Mouse (Mus musculus) frontal cortex, postnatal 36 days (tissue): ENCODE results near the gene Bhlhe40.
A peak's percentile ranks its signal among the peaks of the same experiment; 100 is the strongest.

ENCODE experiments used
- DNase-seq, 2 experiments: peaks; one replicate each; pipeline ENCODE4 v3.0.0; 2022; ENCODE audit warnings: low spot score in 2 of 2

Gene Bhlhe40

GRCm38 (mm10) chr6:108694965-108695724 lies 34.7 kb downstream of the Bhlhe40 start:
- no peak for DNase-seq

DNA sequence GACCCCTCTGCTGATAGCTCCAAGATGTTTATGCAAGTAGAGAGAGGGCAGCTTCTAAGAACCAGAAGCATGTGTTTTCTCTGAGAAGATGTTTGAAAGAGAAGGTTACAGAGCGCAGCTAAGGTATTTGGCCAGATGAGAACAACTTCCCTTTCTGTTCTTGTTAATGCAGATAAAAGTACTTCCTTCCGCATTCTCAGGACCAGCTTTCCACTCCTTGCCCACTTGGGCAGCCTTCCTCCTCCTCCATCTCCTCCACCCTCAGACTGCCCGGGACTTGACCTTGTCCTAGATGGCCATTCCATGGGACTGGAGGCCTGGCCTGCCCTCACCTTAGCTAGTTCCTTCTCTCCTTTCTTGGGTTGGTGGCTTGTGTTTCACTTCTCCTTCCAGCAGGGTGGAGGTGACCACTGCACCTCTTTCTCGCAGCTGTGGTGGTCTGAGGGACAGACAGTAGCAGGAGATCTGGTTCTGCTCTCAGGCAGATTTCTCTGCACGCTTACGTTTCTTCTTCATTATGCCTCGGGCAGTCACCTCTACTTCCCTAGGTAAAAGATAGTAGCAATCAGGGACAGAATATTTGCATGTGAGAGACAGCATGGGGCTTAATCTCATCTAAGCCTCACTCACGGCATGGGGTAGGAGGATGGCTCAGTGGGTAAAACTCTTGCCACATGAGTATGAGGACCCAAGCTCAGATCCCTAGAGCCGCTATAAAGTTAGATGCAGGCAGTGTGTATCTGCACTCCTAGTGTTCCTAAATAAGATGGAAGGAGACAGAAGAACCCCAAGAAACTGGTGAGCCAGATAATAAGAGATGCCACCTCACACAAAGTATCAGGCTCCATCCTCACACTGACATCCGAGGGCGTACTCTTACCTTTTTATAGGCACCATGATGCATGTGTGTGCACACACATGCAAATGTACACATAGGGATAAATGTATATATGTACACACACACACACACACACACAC lies 35.7 kb downstream of the Bhlhe40 start:
- DNase-seq, result no peak

- DNase-seq, result no peak
These were observed 36.4 kb downstream of the Bhlhe40 start for GRCm38 (mm10) chr6:108696822-108697202.

- no peak for DNase-seq
These were observed 36.9 kb downstream of the Bhlhe40 start for GRCm38 (mm10) chr6:108697345-108697744.

- DNase-seq, result no peak
These were observed 38.0 kb downstream of the Bhlhe40 start for GRCm38 (mm10) chr6:108698343-108698870.

DNA sequence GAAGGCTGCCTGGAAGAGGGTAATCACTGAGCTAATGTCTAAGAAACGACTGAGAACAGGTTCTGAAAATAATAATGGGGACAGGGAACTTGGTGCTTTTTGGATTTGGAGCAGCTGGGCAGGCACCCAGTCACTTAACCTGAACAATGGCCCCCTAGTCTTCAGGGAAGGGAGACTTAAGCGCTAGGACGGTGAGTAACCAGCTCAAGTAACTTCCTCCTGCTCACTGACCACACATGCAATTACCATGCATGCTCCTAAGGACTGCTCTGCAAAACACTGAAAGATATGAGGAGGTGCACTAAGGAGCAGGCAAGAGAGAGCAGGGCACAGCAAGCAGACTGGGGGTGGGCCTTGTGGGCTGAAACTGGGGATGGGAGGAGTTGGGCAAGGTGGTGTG lies 39.2 kb downstream of the Bhlhe40 start:
- DNase-seq, result no peak

GRCm38 (mm10) chr6:108700638-108701343 lies 40.4 kb downstream of the Bhlhe40 start:
- no peak for DNase-seq

- no peak for DNase-seq
These were observed 42.2 kb downstream of the Bhlhe40 start for GRCm38 (mm10) chr6:108702648-108703047.

- no peak for DNase-seq
These were observed 42.7 kb downstream of the Bhlhe40 start for GRCm38 (mm10) chr6:108703085-108703484.

DNA sequence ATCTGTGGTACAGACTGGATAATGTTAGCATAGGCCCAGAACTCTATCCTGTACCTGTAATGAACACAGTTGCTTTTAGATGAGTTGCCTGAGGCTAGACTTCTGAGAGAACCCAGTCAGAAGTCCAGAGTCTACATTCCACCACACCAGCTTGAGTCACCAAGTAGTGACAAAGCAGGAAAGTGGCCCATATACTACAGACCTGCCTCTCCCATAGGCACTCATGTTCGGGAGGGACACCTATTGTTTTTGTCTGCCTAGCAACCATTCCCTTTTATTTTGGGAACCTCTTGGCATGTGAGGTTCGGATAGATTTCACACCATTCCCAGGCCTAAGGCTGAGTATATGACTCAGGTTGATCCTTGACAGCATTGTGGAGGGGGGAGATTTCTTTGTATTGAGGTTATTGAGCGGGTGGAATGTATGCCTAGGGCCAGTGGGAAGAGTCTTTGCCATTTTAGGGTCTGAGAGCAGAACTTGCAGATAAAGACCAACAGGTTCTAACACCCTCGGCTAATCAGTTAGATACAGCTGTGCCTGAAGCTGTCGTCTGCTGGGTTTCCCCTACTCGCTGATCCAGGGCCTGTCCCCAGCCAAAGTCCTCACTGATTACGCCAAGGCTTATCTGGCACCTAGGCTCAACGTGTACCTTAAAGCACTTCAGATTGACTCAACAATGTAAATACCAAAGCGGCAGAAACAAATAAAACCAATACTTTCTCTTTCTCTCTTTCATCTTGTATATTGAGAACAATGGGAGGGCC lies 44.1 kb downstream of the Bhlhe40 start:
- DNase-seq, result no peak

GRCm38 (mm10) chr6:108705957-108706356 lies 45.5 kb downstream of the Bhlhe40 start:
- no peak for DNase-seq

DNA sequence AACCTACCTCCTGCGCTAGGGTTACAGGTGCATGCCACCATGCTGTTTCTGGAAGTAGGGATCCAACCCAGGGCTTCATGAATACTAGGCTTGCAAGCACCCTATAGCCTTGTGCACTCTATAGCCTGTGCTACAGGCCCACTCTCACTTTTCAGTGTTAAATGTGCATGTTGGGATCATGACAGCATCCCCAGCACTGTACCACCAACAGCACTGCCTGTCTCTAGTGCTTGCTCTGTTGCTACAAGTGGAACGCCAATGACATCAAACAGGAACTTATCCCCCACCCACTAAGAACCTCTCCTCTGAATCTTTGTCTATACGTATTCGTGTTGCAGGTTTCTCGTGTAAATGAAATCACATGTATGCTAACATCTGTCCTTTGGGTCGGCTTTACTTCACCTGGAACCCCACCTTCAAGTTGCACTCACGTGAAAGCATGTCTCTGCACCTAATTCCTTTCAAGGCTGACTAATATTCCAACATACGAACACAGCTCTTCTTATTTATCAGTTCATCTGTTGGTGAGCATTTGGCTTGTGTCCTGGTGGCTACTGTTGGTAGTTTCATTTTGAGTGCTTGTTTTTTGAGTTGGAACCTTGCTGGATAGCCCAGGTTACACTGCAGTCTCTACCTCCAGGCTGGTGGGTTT lies 46.7 kb downstream of the Bhlhe40 start:
- DNase-seq, result no peak

GRCm38 (mm10) chr6:108709131-108709470 lies 48.7 kb downstream of the Bhlhe40 start:
- no peak for DNase-seq

DNA sequence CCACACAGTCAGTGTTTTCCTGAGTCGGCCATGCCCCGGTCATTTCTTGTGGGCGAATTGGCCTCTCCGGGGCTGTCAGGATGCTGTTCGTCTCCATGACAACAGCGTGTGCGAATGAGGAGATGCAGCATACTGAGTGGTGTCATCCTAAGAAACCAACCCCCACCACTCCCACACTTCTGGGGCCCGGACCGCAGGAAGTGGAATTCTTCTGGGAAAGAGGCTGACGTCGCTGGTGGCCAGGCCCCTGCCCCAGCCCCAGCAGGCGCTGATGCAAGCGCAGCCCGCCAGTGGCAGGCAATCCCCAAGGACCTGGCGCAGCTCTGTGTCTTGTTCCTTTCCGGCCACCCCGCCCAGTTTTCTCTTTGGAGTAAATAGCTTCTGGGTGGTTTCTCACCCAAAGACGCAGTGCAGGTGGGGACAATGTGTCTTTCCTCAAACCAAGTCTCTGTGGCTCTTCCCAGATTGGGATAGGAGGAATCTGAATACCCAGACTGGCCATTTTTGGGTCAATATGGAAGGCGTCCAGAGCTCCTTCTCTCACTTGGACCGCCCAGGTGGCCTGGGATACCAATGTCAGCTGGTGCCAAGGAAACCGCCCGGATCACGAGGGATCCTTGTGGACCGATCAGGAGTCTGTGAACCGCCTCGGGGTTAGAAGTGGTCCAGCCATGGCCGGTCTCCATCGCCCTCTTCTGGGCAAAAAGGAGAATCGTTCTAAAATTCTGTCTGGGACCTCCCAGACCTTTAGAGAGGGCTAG lies 49.2 kb downstream of the Bhlhe40 start:
- DNase-seq, result peak; percentile 81 to 85

GRCm38 (mm10) chr6:108710667-108711066 lies 50.2 kb downstream of the Bhlhe40 start:
- DNase-seq, result no peak

GRCm38 (mm10) chr6:108711192-108711964 lies 50.9 kb downstream of the Bhlhe40 start:
- DNase-seq, result no peak

- DNase-seq, result no peak
These were observed 51.7 kb downstream of the Bhlhe40 start for GRCm38 (mm10) chr6:108712148-108712547.

GRCm38 (mm10) chr6:108713175-108713974 lies 52.9 kb downstream of the Bhlhe40 start:
- DNase-seq, result no peak
